Mouse (Mus musculus) liver, embryonic 14.5 days (tissue): ENCODE data around the gene Flcn.

Source experiments
- CTCF ChIP-seq: IDR thresholded peaks from 2 replicates; pipeline ENCODE4 v1.5.1; 2016; ENCODE audit warnings: antibody characterized with exemption, low read depth, control low read depth
- EP300 ChIP-seq: IDR thresholded peaks from 2 replicates; pipeline ENCODE4 v1.6.1; 2016; ENCODE audit warnings: antibody characterized with exemption, low read depth

- no peak for TF ChIP-seq CTCF
- no peak for TF ChIP-seq EP300
Observed at GRCm38 (mm10) chr11:59821625-59822024, 11.8 kb upstream of the Flcn start.
